Comparison of ENCODE assay signal across 16 mouse cellular contexts in genomic region chr1:79756417-79756816, GRCm38 (mm10). TPM values are rescaled to one million over a fixed set of nuclear protein-coding genes. Genes with fewer than 3 reads are reported as not detected.
DNase-seq lines count a peak whose midpoint lies in the region; ATAC-seq and TF ChIP-seq lines count a peak whose summit lies in the region.
"Had no signal": no experiment of that assay in that cellular context is flagged by ENCODE, and none has a peak within 500 bp of the region (broad histone marks: within the 10 kb centered on the region; RNA-seq: fewer than 3 reads in every experiment).

No protein-coding gene starts in this region.

- H3K4me3 ChIP-seq in kidney, embryonic 15.5 days (replicated peaks) = no peak overlapping the region
- no peak overlapping the region for H3K4me3 ChIP-seq in embryonic fibroblast, embryonic 13.5 days (ENCODE audit: insufficient read depth, low read length)
- H3K4me3 ChIP-seq: embryonic facial prominence, embryonic 12.5 days; forebrain, embryonic 15.5 days; limb, embryonic 15.5 days had no signal

- no peaks in the 10 kb centered on the region for H3K27me3 ChIP-seq in kidney, embryonic 15.5 days
- H3K27me3 ChIP-seq: embryonic facial prominence, embryonic 12.5 days; forebrain, embryonic 15.5 days; limb, embryonic 15.5 days had no signal

- WGBS in kidney, embryonic 15.5 days = 87% methylated on average over 5 of the region's 5 CpGs

- DNase-seq in adrenal gland, adult (ENCODE audit: inconsistent age in 2 of 2, low spot score in 1 of 2) = peak; percentile 26 to 69
- DNase-seq in adrenal gland, postnatal 25 days = no peak
- DNase-seq in heart, adult 11 months = peak; percentile 83
- no peak for DNase-seq in heart, adult 8-10 months (ENCODE audit: low spot score)
- no peak for DNase-seq in kidney, postnatal 4 days
- no peak for DNase-seq in embryo, embryonic 9.5 days (ENCODE audit: extremely low spot score)
- DNase-seq: cerebellum, adult 8-10 months; liver, postnatal 0 days had no signal

- TF ChIP-seq POLR2A in embryonic fibroblast, embryonic 13.5 days (IDR thresholded peaks at IDR 0.05; ENCODE audit: low read depth, low read length) = no peak

- ATAC-seq in kidney, embryonic 15.5 days (replicated peaks; ENCODE audit: low FRiP score) = no peak
- ATAC-seq: forebrain, embryonic 15.5 days; hindbrain, embryonic 16.5 days; intestine, embryonic 16.5 days; liver, postnatal 0 days had no signal

- H3K9me3 ChIP-seq in kidney, embryonic 15.5 days (replicated peaks) = no peaks in the 10 kb centered on the region
- H3K9me3 ChIP-seq: embryonic facial prominence, embryonic 12.5 days; forebrain, embryonic 15.5 days; limb, embryonic 15.5 days had no signal

- TF ChIP-seq CTCF in embryonic fibroblast, embryonic 13.5 days (IDR thresholded peaks at IDR 0.05; ENCODE audit: borderline replicate concordance, insufficient read depth, low read length) = no peak

- no peak overlapping the region for H3K4me2 ChIP-seq in kidney, embryonic 15.5 days
- H3K4me2 ChIP-seq: embryonic facial prominence, embryonic 12.5 days; forebrain, embryonic 15.5 days; limb, embryonic 15.5 days had no signal

- H3K36me3 ChIP-seq in kidney, embryonic 15.5 days = no peaks in the 10 kb centered on the region
- H3K36me3 ChIP-seq: embryonic facial prominence, embryonic 12.5 days; forebrain, embryonic 15.5 days had no signal

- peak overlapping the region; percentile 71 for H3K27ac ChIP-seq in kidney, embryonic 15.5 days
- H3K27ac ChIP-seq in embryonic fibroblast, embryonic 13.5 days (ENCODE audit: insufficient read depth, low read length) = peak overlapping the region; percentile 50; the same call in 1 of the 2 replicates
- H3K27ac ChIP-seq: embryonic facial prominence, embryonic 12.5 days; forebrain, embryonic 15.5 days; limb, embryonic 15.5 days; stomach, postnatal 0 days had no signal

- H3K4me1 ChIP-seq in kidney, embryonic 15.5 days = peaks cover 21% of the 10 kb centered on the region
- peaks cover 16% of the 10 kb centered on the region for H3K4me1 ChIP-seq in embryonic fibroblast, embryonic 13.5 days (ENCODE audit: control insufficient read depth, insufficient read depth, low read length)

- H3K9ac ChIP-seq in kidney, embryonic 15.5 days = no peak overlapping the region
- H3K9ac ChIP-seq: embryonic facial prominence, embryonic 12.5 days; forebrain, embryonic 15.5 days; limb, embryonic 15.5 days; liver, postnatal 0 days had no signal

RNA-seq across cellular contexts. Expression of gene Mrpl44, which starts 19.4 kb away (rescaled TPM):
- 48.4 and 59.6 TPM in 2 replicates for total RNA-seq in adrenal gland, postnatal 25 days (2021)
- 10 to 100 TPM; 69.6 to 73.3 (median 72.1) TPM for total RNA-seq in heart, adult 8-10 months (2022)
- 56.0 and 60.1 TPM in 2 replicates for polyA plus RNA-seq in kidney, embryonic 15.5 days (2015; fragmentation: Nextera tagmentation; extraction: Ambion mirVana)
- polyA plus RNA-seq in embryonic fibroblast, embryonic 13.5 days (2011; ENCODE audit: insufficient read length, low read depth, missing spikeins) = 14.2 and 17.3 TPM in 2 replicates

RNA-seq across cellular contexts. Expression of gene Wdfy1, which starts 19.5 kb away (rescaled TPM):
- total RNA-seq in adrenal gland, postnatal 25 days (2021) = 48.5 and 53.7 TPM in 2 replicates
- total RNA-seq in heart, adult 8-10 months (2022) = 10 to 100 TPM; 14.7 to 17.5 (median 16.2) TPM
- 45.3 and 47.5 TPM in 2 replicates for polyA plus RNA-seq in kidney, embryonic 15.5 days (2015; fragmentation: Nextera tagmentation; extraction: Ambion mirVana)
- polyA plus RNA-seq in embryonic fibroblast, embryonic 13.5 days (2011; ENCODE audit: insufficient read length, low read depth, missing spikeins) = 76.3 and 89.7 TPM in 2 replicates

Comparison
In these comparisons a context has a peak if more than half of its experiments do, and no peak if none do; other contexts are left out.
1. DNase-seq: peak in adrenal gland, adult (2 of 2) and heart, adult 11 months (single experiment); none in adrenal gland, postnatal 25 days (single experiment), heart, adult 8-10 months (single experiment), kidney, postnatal 4 days (0 of 2) and embryo, embryonic 9.5 days (single experiment).